Mouse (Mus musculus): ENCODE measurements around the gene Acly.

Gene Acly

DNA sequence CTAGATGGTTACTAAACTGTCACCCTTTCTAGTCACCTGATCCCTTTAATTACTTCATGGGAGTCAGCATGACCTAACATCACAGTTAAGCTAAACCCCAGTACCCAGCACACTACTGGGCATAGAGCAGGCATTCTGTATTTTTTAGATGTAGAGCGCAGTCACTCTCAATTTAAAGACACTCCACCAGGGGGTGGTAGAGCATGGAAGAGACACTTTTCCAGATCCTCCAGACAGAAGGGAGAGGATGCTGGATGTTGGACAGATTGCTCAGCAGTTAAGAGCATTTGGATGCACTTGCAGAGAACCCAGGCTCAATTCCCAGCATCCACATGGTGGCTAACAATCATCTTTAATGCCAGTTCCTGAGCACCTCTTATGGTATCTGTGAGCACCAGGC, 15.4 kb downstream of the Acly start:
- peak; percentile 53 to 57 for DNase-seq (ENCODE audit: low spot score in 2 of 2)

DNA sequence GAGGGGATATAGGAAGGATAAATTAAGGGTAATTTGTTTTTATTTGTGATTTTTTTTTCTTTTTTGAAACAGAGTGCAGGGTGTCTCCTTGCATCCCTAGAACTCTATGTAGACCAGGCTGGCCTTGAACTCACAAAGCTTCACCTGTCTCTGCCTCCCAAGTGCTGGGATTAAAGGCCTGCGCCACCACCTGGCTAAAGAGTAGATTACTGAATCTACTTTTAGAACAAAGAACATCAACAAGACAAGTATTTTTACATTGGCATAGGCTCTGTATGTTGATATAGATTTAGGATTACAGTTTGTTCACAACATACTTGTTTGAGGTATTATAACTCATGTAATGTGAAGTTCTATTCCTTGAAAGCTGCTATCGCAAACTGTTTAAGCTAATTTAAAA, 17.2 kb downstream of the Acly start:
- no peak for DNase-seq (ENCODE audit: low spot score in 2 of 2)

DNA sequence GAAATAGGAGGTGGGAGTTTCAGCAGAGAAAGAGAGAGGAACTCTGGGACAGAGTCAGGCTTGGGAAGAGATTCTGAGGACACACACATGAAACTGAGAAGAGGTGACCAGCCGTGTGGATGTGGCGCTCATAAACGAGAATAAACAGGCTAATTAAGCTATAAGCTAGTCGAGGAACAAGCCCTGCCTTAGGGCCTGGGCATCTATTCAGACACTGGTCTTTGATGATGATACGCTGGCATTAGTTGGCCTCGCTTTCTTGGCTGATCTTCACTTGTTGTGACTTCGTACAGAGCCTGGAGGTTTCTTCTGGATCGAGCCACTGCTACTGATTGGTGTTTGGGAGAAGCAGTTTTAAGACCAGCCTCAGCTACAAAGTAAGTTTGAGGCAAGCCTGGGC, 21.8 kb downstream of the Acly start:
- no peak for DNase-seq (ENCODE audit: low spot score in 2 of 2)

DNA sequence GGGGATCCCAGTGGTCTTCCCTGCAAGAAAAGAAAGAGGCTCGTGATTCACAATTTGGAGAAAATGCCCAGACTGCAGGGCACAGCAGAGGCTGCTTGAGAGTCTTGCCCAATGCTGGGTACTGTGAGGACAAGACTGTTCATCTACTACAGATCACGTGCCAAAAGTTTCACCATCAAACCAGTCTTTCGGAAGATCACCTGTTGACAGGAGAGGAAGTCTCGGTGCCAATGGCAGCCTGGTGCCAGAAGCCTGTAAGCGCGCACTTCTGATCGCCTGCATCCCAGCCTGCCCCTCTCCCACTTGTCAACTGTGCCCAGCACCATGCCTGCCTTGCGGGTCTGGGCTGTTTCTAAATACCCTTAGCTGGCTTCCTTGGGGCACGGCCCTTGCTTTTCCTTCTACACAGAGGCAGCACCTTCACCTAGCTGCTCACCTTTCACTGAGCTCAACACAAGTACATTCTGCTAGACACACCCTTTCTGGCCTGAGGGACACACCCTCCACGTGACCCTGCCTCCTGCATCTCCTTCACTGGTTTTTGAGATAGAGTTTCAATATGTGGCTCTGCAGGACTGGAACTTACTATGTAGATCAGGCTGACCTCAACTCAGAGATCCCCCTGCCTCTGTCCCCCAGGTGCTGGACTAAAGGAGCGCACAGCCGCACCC, 22.7 kb downstream of the Acly start:
- no peak for DNase-seq (ENCODE audit: low spot score in 2 of 2)

DNA sequence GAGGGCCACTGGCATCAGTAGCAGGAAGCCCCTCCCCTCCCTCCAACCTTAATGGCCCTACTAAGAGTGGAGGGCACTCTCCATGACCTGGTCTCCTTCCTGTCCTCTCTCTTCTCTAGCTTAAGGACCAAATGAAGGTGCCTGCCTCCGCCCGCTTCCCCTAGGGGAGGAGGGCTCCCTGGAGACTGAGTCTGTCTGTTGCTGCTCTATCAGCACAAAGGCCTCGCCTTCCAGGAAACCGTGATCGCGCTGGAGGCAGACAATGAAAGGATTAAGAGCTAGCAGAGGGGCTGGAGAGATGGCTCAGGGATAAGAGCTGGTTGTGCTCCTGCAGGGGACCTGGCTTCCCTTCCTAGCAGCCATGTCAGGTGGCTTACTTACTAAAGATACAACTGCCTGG, 26.5 kb downstream of the Acly start:
- no peak for DNase-seq (ENCODE audit: low spot score in 2 of 2)

DNA sequence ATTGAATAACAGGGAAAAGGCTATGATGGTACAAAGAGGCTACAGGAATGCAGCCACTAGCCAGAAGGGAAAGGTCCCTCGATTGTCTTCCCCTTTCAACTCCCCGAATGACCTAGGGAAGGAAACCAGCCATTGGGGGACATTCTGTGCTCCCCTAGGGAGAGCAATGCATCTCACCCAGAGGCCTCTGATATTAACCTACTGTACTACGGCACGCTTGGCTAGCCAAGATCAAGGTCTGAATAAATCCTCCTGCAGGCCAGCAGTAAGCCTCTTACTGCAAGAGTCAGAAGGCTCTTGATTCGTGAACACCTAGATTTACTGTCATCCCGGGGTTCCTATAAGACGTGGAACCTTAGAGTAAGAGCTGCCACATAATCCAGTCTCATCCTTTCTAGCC, 27.1 kb downstream of the Acly start:
- DNase-seq (ENCODE audit: low spot score in 2 of 2), result no peak

DNA sequence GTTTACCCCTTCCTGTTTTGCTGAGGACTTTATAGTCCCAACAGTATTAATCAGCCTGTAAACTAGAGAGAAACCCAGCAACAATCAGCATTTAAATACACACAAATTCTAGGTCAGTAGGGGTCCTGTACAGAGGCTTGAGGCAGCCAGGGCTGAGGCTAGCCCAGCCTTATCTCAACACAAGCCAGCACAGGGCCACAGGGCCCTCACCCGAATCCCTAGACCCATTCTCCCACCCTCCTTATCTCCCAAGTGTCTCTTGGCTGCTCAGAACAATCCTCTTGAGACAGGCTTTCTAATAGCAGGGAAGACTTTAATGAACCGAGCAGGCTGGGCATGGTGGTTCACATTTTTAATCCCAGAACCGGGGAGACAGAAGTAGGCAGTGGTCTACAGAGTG, 27.6 kb downstream of the Acly start:
- DNase-seq (ENCODE audit: low spot score in 2 of 2), result no peak

DNA sequence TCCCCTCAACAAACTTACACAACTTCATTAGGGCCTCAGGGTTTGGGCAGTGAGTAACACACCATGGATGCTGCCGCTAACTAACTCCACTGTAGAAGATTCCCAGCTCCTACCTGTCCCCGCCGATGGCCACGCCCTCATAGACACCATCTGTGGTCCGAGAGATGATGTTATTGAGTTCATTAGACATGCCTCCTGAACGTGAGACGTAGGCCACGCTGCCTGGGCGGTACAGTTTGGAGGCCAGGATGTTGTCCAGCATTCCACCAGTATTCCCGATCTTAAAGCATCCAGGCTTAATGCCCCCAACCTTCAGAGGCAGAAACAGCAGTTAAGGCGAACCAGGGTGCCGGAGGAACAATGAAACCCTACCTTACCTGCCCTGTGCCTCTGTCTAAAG, 34.0 kb downstream of the Acly start:
- no peak for DNase-seq (ENCODE audit: low spot score in 2 of 2)

DNA sequence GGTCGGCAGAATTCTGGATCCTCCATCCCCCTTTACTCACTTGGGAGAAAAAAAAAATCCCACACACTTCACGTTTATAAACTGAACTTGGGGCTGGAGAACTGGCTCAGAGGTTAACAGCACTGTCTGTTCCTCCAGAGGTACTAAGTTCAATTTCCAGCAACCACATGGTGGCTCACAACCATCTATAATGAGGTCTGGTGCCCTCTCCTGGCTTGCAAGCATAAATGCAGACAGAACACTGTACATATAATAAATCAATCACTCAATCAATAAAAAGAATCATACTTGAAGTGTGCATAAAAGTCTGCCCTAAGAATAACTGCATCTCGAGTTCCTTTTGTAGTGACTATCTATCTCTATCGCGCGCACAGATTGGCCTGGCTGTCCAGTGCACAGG, 36.8 kb downstream of the Acly start:
- DNase-seq (ENCODE audit: low spot score in 2 of 2), result no peak

DNA sequence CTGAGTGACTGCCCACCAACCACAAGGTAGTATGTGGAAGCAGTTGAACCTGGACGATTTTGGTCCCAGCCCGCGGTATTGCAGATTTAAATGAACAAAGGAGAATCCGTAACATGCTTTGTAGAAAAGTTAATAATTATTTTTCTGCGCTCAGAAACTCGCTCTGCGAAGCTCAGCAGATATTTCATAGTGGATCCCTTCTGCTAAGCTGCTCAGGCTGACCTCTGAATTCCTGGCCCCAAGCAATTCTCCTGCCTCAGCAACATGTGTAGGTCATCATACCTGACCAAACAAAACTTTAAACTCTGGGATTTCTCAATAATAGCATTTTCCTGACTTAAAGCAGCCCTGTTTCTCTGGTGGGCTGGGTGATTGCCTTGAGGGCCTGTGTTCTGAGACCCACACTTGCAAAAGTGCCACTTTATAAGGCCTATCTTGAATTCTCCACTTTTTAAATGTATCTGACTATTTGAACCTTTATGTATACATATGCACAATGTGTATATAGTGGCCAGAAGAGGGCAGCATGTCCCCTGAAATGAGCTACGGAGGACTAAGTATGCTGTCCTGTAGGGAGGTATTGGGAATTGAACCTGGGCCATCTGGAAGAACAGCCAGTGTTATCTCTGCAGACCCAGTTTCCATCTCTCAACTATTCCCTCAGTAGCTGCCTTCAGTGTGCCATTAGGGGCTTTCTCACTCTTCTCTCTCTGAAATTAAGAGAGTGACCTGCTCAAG, 41.8 kb downstream of the Acly start:
- DNase-seq (ENCODE audit: low spot score in 2 of 2), result no peak

DNA sequence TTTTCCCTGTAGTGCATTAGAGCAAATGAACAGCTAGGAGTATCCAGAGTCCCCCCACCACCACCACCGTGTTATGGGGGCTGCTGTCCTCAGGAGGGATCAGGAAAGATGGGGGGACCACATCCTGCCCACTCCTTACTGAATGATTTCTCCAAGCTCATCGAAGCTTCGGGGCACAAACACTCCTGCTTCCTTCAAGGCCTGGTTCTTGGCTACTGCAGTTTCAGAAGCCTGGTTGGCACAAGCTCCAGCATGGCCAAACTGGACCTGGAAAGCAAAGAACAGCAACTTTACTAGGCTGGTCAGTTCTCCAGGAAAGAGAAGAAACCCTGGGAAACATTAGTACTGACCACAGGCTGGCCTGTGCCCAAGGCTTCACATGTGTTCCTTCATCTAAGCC, 43.3 kb downstream of the Acly start:
- no peak for DNase-seq (ENCODE audit: low spot score in 2 of 2)

DNA sequence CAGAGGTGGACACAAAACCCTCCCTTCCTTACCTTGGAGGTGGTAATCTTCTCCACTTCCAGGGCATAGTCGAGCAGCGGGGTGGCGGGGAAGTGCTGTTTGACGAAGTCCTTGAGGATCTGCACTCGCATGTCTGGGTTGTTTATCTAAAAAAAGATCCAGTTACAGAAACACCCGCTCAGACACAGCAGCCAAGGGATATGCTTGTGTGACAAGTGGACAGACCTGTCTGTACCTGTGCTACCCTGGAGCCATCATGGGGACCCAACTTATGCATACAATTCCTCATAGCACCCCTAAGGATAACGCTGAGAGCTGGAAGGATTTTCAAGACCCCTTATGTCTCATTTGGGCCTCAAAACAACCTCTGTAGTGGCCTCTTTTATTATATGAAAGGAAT, 48.6 kb downstream of the Acly start:
- no peak for DNase-seq (ENCODE audit: low spot score in 2 of 2)

DNA sequence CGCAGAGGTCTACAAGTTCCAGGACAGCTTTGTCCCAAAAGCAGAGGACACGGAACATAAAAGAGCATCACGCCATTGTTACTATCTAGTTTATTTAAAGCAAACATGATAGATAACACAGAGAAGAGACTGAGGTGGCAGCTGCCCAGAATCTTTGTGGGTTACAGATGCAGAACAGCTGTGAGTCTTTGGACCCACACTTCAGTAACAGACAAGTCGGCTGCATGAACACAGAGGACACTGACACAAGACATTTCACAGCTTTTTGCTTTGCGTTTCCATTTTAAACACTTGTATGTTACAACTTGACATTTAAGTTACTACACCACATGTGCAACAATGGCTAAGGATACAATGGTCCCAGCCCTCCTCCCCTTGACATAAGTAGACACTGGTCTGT, 51.5 kb downstream of the Acly start:
- no peak for DNase-seq (ENCODE audit: low spot score in 2 of 2)

DNA sequence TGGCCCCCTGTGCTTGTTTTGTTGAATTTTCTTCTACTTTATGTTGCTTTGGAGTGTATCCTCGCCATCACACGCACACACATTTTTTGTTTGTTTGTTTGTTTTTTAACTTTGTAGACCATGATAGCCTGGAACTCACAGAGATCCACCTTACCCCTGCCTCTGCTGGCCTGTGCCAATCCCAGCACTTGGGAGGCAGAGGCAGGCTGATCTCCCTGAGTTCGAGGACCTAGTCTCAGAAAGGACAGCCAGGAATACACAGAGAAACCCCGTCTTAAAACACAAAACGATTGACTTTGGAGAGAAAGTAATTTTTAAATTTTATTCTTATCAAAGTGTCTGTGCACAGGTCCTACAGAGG, 54.9 kb downstream of the Acly start:
- no peak for DNase-seq (ENCODE audit: low spot score in 2 of 2)

DNA sequence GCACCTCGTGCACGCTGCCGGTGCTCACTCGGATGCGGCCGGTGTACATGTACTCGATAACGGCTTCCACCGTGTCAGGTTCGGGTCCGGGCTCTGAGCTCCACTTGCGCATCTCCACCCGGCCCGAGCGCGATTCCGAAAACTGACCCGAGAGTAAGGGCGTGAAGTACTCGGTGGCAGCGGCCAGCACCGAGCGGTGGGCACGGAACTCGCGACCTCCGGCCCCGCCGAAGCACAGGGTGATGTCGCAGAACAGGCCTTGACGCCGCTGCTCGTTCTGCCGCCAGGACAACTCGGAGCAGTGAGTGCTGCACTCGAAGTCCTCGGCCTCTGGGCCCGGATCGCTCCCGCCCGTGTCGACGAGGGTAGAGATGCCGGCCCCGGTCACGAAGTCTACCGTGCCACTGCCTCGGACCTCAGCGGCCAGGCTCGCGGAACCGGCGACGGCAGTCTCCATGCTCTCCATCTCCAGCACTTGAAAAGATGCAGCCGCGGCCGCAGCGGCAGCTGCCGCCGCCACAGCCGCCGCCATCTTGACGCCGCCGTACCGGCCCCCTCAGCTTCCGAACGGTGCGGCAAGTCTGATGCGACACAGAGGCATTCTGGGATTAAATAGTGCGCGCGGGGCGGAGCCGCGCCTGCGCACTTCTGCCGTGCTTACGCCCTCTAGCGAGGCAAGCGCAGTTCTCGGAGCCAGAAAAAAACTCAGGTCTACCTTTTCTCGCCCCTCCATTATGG, 55.4 kb downstream of the Acly start, which contains the start of gene Klhl11:
Gene Klhl11, minus strand, starts transcription at position 545 of the 738 bp plus-strand sequence.
- DNase-seq (ENCODE audit: low spot score in 2 of 2), result peak; percentile 91 to 92

DNA sequence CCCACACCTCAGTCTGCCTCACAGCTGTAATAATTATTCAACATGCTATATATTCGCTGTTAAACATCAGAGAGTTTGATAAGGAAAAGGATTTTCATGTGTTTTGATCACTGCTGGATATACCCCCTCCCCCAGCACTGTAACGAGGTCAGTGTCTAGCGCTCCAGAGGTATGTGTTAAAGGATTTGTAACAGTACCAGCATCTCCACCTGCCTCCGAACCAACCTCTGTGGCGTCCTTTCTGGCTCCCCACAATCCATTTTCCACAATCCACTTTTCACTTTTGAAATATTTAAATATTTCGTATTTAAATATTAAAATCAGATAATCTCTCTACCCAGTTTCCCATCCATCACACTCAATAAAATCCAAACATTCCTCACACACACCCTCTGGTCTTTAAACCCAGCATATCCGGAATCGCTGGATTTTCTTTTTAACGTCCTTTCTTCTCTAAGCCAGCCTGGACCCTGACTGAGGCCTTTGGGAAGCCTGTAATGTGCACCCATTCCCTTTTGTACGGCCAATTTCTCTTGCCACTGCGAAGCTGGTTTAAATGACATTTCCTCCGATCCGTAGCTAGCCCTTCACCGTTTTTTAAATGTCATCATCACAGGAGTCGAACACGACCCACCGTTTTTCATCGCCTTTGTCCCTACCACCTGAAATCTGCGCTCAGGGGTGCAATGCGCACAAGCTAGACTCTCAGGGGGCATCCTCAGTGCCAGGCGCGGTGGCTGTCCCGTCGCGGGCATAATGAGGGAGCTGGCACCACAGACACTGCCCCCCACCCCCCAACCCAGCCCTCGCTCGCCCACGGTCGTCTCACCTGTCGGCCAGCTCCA, 56.2 kb downstream of the Acly start:
- peak; percentile 21 for DNase-seq (ENCODE audit: low spot score in 2 of 2)

DNA sequence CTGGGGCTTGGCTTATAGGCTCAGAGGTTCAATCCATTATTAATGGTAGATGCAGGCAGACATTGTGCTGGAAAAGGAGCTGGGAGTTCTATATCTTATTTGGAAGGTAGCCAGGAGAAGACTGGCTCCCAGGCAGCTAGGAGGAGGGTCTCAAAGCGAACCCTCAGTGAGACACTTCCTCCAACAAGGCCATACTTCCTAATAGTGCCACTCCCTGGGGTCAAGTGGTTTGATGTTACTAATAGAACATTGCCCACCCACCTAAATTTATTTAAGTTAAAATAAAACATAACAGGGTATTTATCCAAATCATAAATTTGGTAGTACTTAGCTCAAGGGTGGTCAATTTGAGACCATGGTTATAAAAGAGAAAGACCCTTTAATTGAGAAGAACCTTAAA, 62.0 kb downstream of the Acly start:
- no peak for DNase-seq (ENCODE audit: low spot score in 2 of 2)

DNA sequence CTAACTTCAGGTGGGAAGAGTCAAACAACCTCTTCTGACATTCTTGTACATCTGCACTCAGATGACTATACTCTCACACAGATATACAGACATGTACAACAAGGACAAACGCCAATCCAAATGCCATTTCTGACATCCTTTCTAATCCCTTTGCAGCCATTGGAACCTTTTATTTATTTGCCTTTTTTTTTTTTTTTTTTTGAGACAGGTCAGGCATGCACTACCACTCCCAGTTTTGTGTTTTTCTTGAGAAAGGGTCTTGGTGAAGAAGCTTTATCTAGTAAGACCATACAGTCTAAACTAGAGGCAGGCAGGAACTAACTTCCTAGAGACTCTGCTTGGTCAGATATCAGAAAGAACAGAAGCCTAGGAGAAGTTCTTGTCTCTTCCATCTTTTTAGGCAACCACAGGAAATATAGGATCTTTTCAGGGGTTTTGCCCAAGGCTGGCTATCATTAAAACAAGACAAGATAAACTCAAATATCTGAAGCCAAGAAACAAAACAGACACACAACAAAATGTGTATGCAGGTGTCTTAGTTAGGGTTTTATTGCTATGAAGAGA, 62.5 kb downstream of the Acly start:
- DNase-seq (ENCODE audit: low spot score in 2 of 2), result no peak

DNA sequence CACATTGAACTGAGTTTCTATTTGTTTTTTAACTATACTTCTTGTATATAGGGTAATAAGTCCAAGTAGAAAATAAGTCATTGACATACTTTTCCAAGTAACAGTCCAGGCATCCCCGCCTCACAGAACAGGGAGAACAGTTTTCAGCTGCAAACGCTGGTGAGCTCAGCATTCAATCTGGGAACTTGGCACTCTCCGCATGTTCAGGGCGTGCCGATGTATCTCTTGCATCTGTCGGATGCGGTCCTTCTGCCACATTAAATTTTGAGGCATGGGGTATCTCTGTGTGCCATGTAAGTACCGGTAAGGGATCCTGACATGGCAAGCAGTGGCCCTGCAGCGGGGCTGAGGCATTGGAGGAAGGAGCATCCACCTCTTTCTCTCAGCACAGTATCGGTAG, 65.1 kb downstream of the Acly start:
- DNase-seq (ENCODE audit: low spot score in 2 of 2), result peak in 1 of 2 experiments; percentile 33

DNA sequence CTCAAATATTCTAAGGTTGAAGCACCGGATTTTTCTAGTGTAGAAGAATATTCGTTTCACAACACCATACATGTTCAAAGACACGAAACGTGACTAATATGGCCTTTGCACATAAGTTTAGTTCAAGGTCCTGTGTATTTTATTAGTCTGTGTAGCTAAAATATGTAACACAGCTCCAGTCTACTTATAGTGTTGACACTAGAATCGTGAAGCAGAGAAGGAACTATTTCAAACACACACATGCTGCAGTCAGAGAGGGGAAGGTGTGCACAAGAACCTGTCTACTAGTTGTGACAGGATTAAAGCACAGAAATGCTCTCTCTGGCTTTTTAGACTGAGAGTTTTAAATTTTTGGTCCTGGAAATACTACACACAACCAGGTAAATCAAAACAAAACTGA, 70.1 kb downstream of the Acly start:
- DNase-seq (ENCODE audit: low spot score in 2 of 2), result no peak

DNA sequence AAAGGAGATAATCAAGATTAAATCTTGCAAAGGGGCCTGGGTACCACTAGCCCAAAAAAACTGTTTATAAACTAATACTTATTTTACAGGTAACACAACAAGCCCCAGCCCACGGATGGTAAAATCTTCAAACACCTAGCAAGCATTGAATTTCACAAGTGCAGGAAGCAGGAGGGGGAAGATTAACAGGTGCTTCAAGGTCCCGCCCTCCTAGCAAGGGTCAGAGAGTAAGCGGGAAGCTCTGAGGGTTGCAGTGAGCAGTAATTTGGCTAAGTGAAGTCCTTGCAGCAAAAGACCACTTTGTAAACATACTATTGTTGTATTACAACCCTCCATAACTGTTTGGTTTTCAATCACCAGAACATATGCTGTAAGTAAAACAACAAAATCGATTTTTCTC, 70.6 kb downstream of the Acly start:
- no peak for DNase-seq (ENCODE audit: low spot score in 2 of 2)

DNA sequence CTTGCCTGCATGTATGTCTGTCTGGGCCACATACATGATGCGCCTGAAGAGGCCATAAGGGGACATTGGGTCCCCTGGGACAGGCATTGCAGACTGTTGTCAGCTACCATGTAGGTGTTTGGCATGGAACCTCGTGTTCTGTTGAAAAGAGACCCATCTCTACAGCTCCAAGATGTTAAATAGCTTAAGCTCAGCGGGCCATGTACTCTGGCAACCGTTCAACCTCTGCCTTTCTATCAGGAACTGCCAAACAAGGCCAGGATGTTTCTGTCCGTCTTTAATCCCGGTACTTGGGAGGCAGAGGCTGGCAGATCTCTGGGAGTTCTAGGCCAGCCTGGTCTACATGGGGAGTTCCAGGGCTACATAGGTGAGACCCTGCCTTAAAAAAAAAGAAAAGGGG, 85.2 kb downstream of the Acly start:
- DNase-seq (ENCODE audit: low spot score in 2 of 2), result no peak
